Mouse (Mus musculus) heart, postnatal 10 days (tissue): Measurements from ENCODE around the gene Timp1. TPM values are rescaled to one million over a fixed set of nuclear protein-coding genes. Genes with fewer than 3 reads are reported as not detected.

ENCODE experiments used
- DNase-seq, 2 experiments: peaks; one replicate each; pipeline ENCODE4 v3.0.0; 2021
- intact Hi-C: fragments of 180-260 bp; cut with DNase I; formaldehyde crosslinking; loops from one replicate; pipeline ENCODE4 v1.15.1; 2025
- microRNA-seq, 2 experiments: library from miRNA; unstranded; fragments of <30 nt; microRNA quantifications; one replicate each; pipeline ENCODE4 v1.2.0; 2022
- total RNA-seq, 2 experiments: library from RNA; stranded (reverse); gene quantifications; 2 replicates each; pipeline ENCODE4 v1.2.3; 2021

Gene Timp1
- total RNA-seq, 2 experiments from 2014 or later = 15.4 to 16.4 TPM

DNA sequence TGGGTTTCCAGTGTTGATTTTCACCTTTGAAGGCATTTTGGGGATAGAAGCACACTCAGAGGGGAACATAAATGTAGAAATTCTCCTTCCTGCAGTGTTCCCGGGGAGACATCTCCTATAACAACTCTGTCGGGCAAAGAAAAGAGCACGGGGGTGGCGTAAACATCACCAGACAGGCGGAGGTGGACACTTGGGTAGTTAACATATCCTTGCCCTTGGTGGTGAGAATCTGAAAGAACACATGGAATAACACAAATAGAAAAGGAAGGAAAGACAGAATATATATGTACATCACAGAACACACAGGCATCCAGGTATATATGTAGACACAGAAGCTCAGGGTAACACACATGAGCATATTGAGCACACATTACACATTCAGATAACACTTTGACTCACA, 51.4 kb downstream of the Timp1 start:
- DNase-seq = no peak
- intact Hi-C loops = no loop called here

DNA sequence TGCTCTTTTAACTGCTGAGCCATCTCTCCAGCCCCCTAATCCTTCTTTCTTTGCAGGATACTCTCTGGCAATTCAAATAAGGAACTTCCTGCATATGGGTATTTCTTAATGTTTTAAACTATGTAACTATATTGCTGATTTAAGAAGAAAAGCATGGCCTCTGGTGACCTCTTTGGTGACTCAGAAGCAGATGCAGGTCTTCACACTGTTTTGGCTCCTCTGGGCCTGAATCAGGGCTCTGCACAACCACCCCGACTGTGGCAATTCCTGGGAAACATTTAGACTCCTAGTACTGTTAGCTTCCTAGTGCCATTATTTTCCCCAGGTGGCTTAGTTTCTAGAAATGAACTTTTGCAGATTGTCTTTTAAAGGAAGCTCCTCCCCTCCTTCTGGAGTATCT, 53.5 kb downstream of the Timp1 start:
- DNase-seq = no peak
- intact Hi-C loops = no loop called here

Small RNAs within 50 kb of the gene (microRNA-seq; reads per million reads assigned to microRNA genes)
- gene Gm24824 (0 to 0.35 reads per million in 2 experiments), gene Mir5617 (0.47 to 1.0 reads per million in 2 experiments)

Other genes starting within 250 kb of the Timp1 start
- gene Uba1, start 211.8 kb upstream of the Timp1 start, total RNA-seq = 100 to 1,000 TPM; 260 to 271 TPM
- gene Cdk16, start 182.2 kb upstream of the Timp1 start, total RNA-seq = 100 to 1,000 TPM; 169 to 183 TPM
- 10 to 100 TPM; 10.8 to 11.0 TPM for gene Usp11, start 166.3 kb upstream of the Timp1 start, total RNA-seq
- 10 to 100 TPM; 84.4 to 85.1 TPM for gene Araf, start 72.4 kb upstream of the Timp1 start, total RNA-seq
- gene Syn1, start 50.8 kb downstream of the Timp1 start, total RNA-seq = under 1 TPM; 0.36 to 0.40 TPM
- gene Cfp, start 61.4 kb downstream of the Timp1 start, total RNA-seq = 1 to 10 TPM; 5.7 to 7.3 TPM
- 10 to 100 TPM; 11.4 to 11.8 TPM for gene Elk1, start 80.4 kb downstream of the Timp1 start, total RNA-seq
- gene Uxt, start 91.9 kb downstream of the Timp1 start, total RNA-seq = 10 to 100 TPM; 33.4 to 36.7 TPM
- 1 to 10 TPM; 4.7 to 5.4 TPM for gene Zfp182, start 192.2 kb downstream of the Timp1 start, total RNA-seq
- not detected for gene Spaca5, start 198.2 kb downstream of the Timp1 start, total RNA-seq
- under 1 TPM; 0.57 to 0.92 TPM for gene Zfp300, start 219.4 kb downstream of the Timp1 start, total RNA-seq
- not detected for gene Ssxa1, start 245.7 kb downstream of the Timp1 start, total RNA-seq